Mouse (Mus musculus) lung, embryonic 16.5 days (tissue): ENCODE results near the gene Hdgf. TPM values are rescaled to one million over a fixed set of nuclear protein-coding genes. Genes with fewer than 3 reads are reported as not detected.
A peak's percentile ranks its signal among the peaks of the same experiment; 100 is the strongest.

ENCODE experiments used
- ATAC-seq: fragments of 200-750 bp; cut with Nextera tagmentation; 2 replicates; pipeline ENCODE4 v1.8.0; 2017; ENCODE audit warnings: low read depth, mild to moderate bottlenecking, moderate library complexity
- H3K27ac ChIP-seq: fragments of 300-500 bp; sonication (generic); 2 replicates; pipeline ENCODE4 v1.5.1; 2014; ENCODE audit warnings: mild to moderate bottlenecking, control low read depth, low read length
- H3K27me3 ChIP-seq: fragments of 300-500 bp; sonication (generic); 2 replicates; pipeline ENCODE4 v1.6.1; 2014; ENCODE audit warnings: low read depth, low read length, mixed read lengths; ENCODE audit not compliant: control insufficient read depth, insufficient read depth
- H3K36me3 ChIP-seq: fragments of 300-500 bp; sonication (generic); 2 replicates; pipeline ENCODE4 v1.6.1; 2014; ENCODE audit warnings: low read length; ENCODE audit not compliant: control insufficient read depth, insufficient read depth
- H3K4me1 ChIP-seq: fragments of 300-500 bp; sonication (generic); replicated peaks from 2 replicates; pipeline ENCODE4 v1.6.1; 2014; ENCODE audit warnings: low read length, mixed read lengths; ENCODE audit not compliant: control insufficient read depth, insufficient read depth
- H3K4me2 ChIP-seq: fragments of 300-500 bp; sonication (generic); 2 replicates; pipeline ENCODE4 v1.6.1; 2014; ENCODE audit warnings: low read depth, low read length, control low read depth
- H3K4me3 ChIP-seq: fragments of 300-500 bp; sonication (generic); 2 replicates; pipeline ENCODE4 v1.5.1; 2014; ENCODE audit warnings: mild to moderate bottlenecking, low read length, control low read depth
- H3K9ac ChIP-seq: fragments of 300-500 bp; sonication (generic); 2 replicates; pipeline ENCODE4 v1.6.1; 2014; ENCODE audit warnings: low read length, control low read depth
- H3K9me3 ChIP-seq: fragments of 300-500 bp; sonication (generic); 2 replicates; pipeline ENCODE4 v1.6.1; 2016; ENCODE audit warnings: low read length; ENCODE audit not compliant: control insufficient read depth
- WGBS: fragments of 180-500 bp; shearing (Covaris S2); extraction: QIAGEN DNeasy Blood & Tissue Kit; methylation state at CpG from one replicate; pipeline ENCODE4 v1.1.7; 2014; 5-methylcytosine and 5-hydroxymethylcytosine counted together
- polyA plus RNA-seq: library from polyadenylated mRNA; unstranded; fragments of >200 nt; fragmentation: Nextera tagmentation; extraction: Ambion mirVana; gene quantifications from 2 replicates; pipeline ENCODE4 v1.2.1, GENCODE M21; 2015

Hdgf gene
- polyA plus RNA-seq, 1 experiment from 2014 or later, result 86.3 TPM

DNA sequence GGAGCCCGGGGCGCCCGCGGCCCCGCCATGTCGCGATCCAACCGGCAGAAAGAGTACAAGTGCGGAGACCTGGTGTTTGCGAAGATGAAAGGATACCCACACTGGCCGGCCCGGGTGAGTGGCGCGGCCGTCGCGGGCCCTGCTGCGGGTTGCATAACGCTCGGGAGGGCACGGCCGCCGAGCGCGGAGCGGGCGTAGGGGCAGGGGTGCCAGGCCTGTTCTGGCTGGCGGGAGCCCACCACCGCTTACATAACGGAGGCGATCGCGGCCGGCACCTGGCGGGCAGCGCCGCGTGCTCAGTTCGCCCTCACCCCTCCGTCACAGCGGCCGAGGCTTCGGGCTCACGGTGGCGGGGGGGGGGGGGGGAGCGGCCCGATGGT lies 470 bp downstream of the Hdgf start:
- Histone ChIP-seq H3K27me3 (no peaks in the 10 kb centered on the region), H3K4me2 (peak overlapping the region; percentile 86), H3K9ac (peak overlapping the region; percentile 99), H3K9me3 (no peaks in the 10 kb centered on the region), H3K4me1 (peaks cover 35% of the 10 kb centered on the region), H3K27ac (peak overlapping the region; percentile 98), H3K36me3 (no peaks in the 10 kb centered on the region), H3K4me3 (peak overlapping the region; percentile 98)
- under 1% methylated on average over 40 of the region's 47 CpGs for WGBS
- peak; percentile 6; the same call in 1 of the 2 replicates for ATAC-seq

DNA sequence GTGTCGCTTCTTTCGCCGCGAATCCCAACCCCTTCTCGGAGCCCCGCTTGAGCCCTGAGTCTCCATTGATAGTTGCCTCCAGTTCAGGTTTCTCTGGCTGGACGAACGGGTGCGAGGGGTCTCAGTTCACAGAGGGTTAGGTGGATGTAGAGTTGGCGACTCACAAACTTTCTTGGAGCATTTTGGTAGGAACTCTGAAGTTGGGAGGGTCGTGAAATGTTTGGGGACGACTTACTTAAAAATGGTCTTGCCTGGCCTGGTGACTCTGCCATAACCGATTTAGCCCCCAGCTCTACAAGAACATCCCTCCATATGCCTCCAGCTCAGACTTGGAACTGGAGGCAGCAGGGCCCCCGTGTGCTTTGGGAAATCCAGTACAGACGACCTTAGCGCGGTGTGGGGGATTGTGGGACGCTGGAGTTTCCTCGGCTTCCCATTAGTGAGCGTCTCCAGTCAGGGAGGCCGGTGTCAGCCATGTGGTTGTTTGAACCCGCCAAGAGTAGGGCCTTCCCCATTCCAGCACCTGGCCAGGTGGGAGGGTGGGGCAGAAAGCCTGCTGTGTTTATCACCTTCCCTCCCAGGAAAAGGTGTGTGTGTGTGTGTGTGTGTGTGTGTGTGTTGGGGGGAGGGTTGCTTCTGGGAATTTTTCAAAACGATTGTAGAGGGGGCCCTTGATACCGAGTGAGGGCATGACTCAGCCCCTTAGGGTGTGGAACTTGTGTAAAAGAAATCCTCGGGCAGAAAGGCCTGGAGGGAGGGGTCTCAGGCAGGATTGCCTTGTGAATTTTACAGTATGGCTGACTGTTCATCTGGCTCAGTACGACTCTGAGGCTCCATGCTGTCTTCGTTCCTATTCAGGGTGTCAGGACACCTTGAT lies 1.1 kb downstream of the Hdgf start:
- Histone ChIP-seq H3K9ac (peak overlapping the region; percentile 99), H3K4me2 (peak overlapping the region; percentile 86), H3K4me1 (peaks cover 35% of the 10 kb centered on the region), H3K4me3 (peak overlapping the region; percentile 98), H3K9me3 (no peaks in the 10 kb centered on the region), H3K27ac (peak overlapping the region; percentile 98), H3K27me3 (no peaks in the 10 kb centered on the region), H3K36me3 (no peaks in the 10 kb centered on the region)
- WGBS, result under 1% methylated on average over 26 of the region's 27 CpGs
- peak; percentile 13; the same call in 1 of the 2 replicates for ATAC-seq

DNA sequence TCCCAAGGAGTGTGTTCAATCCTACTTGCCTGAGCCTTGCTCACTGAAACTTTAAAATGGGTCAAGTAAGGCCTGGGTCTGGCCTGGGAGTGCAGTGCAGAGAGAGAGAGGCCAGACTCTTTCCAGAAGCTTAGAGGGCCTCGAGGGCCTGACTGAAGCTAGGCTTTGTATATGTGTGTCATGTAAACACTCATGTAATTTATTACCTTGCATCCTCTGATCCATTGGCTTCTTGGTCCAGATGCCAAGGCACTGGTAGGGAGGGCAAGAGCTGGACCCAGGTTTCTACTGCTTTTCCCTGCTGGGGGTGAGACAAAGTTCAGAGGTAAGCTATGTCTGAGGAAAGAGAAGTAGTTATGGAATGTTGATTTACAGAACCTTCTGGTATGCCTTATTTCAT lies 1.8 kb downstream of the Hdgf start:
- Histone ChIP-seq H3K9ac (peak overlapping the region; percentile 99), H3K9me3 (no peaks in the 10 kb centered on the region), H3K27me3 (no peaks in the 10 kb centered on the region), H3K36me3 (no peaks in the 10 kb centered on the region), H3K4me3 (peak overlapping the region; percentile 98), H3K4me1 (peaks cover 35% of the 10 kb centered on the region), H3K4me2 (peak overlapping the region; percentile 86), H3K27ac (peak overlapping the region; percentile 98)
- 0% methylated on average over 1 of the region's 1 CpGs for WGBS
- ATAC-seq, result no peak

DNA sequence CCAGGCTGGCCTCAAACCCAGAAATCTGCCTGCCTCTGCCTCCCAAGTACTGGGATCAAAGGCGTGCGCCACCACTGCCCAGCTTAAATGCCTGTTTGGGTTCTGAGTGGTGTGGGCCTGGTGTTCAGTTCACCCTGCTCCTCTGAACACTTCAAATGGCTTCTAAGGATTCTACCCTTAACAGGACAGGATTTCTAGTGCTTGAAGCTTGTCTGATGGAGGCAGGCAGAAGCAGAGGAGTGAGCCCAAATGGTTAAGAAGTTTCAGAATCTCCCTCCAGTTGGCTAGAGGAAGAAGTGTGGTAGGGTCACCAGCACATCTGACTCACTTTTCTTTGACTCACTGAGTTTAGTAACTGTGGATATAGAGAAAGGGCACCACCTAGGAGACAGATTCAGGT lies 3.3 kb downstream of the Hdgf start:
- Histone ChIP-seq H3K4me2 (peak overlapping the region; percentile 49), H3K4me1 (peaks cover 35% of the 10 kb centered on the region), H3K9me3 (no peaks in the 10 kb centered on the region), H3K27me3 (no peaks in the 10 kb centered on the region), H3K36me3 (peaks cover 10% of the 10 kb centered on the region; the same call in 1 of the 2 replicates), H3K4me3 (no peak overlapping the region), H3K9ac (no peak overlapping the region; the same call in 1 of the 2 replicates), H3K27ac (peak overlapping the region; percentile 98)
- WGBS, result 76% methylated on average over 2 of the region's 2 CpGs
- no peak for ATAC-seq

DNA sequence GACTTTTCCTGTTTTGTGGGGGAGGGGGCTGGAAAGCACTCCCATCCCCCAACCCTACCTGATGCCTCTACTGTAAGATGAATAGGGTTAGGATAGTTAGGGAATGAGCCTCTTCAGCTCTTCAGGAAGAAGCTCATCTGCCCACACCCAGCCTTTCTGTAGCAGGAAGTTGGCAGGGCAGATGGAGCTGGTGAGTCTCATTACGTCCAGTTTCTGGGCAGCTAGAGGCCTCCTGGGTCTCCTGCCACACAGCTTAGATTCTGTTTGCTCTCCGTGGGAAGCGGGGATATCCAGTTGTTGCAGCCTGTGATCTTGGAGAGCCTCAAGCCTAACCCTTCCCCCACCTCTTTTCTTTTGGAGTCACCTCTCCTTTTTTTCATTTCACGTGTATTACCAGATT lies 3.8 kb downstream of the Hdgf start:
- Histone ChIP-seq H3K27me3 (no peaks in the 10 kb centered on the region), H3K4me1 (peaks cover 35% of the 10 kb centered on the region), H3K4me3 (peak overlapping the region; percentile 45), H3K27ac (peak overlapping the region; percentile 98), H3K36me3 (peaks cover 14% of the 10 kb centered on the region; the same call in 1 of the 2 replicates), H3K4me2 (peak overlapping the region; percentile 49), H3K9me3 (no peaks in the 10 kb centered on the region), H3K9ac (peak overlapping the region; percentile 41)
- WGBS, result 6% methylated on average over 4 of the region's 4 CpGs
- ATAC-seq, result no peak

DNA sequence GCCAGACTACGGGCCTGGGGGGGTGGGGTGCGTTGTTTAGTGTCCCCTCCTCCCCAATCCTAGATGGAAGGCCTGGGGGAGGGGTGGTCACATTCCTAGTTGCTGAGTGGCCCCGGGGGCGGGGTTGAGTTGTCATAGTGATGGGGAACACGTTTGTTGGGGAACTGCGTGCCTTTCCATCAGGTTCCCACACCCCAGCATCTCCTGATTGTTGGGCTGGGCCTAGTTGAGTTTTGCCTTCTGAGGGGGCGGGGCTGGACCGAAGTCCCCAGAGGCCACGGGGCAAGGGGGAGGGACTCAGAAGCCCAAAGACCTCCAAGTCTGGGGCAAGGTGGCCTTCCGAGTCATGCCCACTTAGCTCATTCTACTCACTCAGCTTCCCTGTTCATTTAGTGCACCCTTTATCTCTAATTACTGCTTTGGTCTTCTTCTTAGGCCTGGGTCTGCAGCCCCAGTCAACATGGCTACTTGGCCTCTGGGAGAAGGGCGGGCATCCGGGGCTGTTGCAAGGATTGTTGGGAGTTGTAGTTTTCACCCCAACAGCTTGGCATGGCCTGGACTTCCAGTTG lies 4.5 kb downstream of the Hdgf start:
- no peaks in the 10 kb centered on the region for H3K9me3 ChIP-seq
- H3K4me3 ChIP-seq, result peak overlapping the region; percentile 45
- no peaks in the 10 kb centered on the region for H3K27me3 ChIP-seq
- peaks cover 21% of the 10 kb centered on the region; the same call in 1 of the 2 replicates for H3K36me3 ChIP-seq
- H3K9ac ChIP-seq, result peak overlapping the region; percentile 41
- 8% methylated on average over 12 of the region's 12 CpGs for WGBS
- H3K27ac ChIP-seq, result peak overlapping the region; percentile 98
- H3K4me2 ChIP-seq, result peak overlapping the region; percentile 49
- H3K4me1 ChIP-seq, result peaks cover 35% of the 10 kb centered on the region
- peak; percentile 29 for ATAC-seq

DNA sequence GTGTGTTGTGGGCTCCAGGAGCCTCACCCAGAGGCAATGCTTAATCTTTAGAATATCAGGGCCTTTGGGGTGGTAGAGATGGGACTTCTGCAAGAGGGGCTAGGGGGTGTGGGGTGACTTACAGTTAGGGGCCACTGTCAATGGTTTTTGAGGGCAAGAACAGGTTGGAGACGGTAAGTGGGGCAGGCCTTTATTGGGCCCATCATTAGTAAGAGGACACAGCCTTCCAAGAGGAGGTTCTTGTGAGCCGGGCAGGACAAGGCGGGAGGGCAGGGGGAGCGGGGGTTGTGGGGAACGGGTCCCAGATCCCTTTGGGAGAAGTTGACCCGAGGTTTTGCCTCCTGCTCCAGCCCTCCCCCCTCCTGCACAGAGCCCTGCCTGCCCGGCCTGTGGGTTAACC lies 7.4 kb downstream of the Hdgf start:
- no peak for ATAC-seq
- no peak overlapping the region for H3K27ac ChIP-seq
- H3K9me3 ChIP-seq, result no peaks in the 10 kb centered on the region
- H3K4me1 ChIP-seq, result peaks cover 29% of the 10 kb centered on the region
- no peak overlapping the region for H3K4me2 ChIP-seq
- H3K27me3 ChIP-seq, result no peaks in the 10 kb centered on the region
- no peak overlapping the region for H3K4me3 ChIP-seq
- no peak overlapping the region for H3K9ac ChIP-seq
- H3K36me3 ChIP-seq, result peaks cover 31% of the 10 kb centered on the region
- WGBS, result 84% methylated on average over 7 of the region's 7 CpGs

DNA sequence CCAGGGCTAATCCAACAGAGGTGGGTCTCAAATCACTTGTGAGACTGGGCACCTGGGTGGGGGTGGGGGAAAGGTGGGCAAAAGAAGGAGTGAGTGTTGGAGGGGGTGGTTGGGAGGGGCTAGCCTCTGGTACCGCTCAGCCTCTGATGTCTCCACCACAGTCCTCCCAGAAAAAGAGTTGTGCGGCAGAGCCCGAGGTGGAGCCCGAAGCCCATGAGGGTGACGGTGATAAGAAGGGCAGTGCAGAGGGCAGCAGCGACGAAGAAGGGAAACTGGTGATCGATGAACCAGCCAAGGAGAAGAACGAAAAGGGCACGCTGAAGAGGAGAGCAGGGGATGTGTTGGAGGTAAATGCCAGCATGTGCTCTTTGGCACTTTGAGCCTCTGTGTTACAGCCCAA lies 7.8 kb downstream of the Hdgf start:
- 89% methylated on average over 10 of the region's 10 CpGs for WGBS
- Histone ChIP-seq H3K36me3 (peaks cover 31% of the 10 kb centered on the region), H3K4me3 (no peak overlapping the region), H3K27ac (no peak overlapping the region), H3K4me2 (no peak overlapping the region), H3K4me1 (peaks cover 25% of the 10 kb centered on the region), H3K9me3 (no peaks in the 10 kb centered on the region), H3K27me3 (no peaks in the 10 kb centered on the region), H3K9ac (no peak overlapping the region)
- no peak for ATAC-seq

DNA sequence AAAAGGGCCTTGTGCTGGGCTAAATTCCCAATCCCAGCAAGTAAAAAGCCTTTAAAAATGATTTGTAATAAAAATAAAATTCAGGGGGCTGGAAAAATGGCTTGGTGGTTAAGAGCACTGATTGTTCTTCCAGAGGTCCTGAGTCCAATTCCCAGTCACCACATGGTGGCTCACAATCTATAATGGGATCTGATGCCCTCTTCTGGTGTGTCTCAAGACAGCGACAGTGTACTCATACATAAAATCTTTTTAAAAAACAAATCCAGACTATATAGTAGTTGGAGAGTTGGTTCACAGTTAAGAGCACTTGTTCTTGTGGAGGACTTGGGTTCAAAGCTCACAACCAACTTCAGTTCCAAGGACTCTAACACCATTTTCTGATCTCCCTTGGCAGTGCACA lies 10.9 kb downstream of the Hdgf start:
- Histone ChIP-seq H3K27ac (no peak overlapping the region), H3K9ac (no peak overlapping the region), H3K4me3 (no peak overlapping the region), H3K4me2 (no peak overlapping the region), H3K36me3 (peaks cover 31% of the 10 kb centered on the region), H3K4me1 (peaks cover 2% of the 10 kb centered on the region; the same call in 1 of the 2 replicates), H3K9me3 (no peaks in the 10 kb centered on the region), H3K27me3 (no peaks in the 10 kb centered on the region)
- WGBS, result 83% methylated on average over 1 of the region's 1 CpGs
- ATAC-seq, result no peak
